8 mouse cellular contexts compared by ENCODE assay signal in the genomic region with DNA sequence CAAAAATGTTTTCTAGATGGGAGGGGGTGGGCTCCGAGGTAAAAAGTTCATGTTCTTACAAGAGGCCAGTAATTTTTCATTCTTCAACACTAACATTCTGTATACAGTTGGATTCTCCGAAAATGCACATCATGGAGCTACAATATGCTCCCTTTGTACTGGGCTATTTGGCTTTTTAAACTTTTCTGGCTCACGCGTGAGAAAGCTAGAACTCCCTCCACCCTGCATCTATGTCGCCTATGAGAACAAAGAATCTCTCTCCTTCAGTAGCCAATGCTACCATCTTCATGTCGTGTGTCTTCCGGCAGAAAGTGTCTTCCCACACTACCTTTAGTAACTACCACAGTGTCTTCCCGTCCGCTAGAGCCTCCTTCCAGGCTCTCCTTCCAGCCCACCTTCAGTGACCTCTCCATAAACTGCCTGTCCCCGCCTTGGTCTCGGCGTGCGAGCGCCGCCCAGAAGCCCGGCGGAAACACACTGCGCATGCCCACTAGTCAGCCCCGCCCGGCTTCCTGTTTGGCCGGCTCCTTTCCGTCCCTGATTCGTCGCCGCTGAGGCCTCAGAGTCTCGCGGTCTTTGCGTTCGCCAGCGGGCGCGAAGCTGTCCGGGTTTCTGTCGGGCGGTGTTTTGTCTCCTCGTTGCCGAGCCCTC. TPM values are rescaled to one million over a fixed set of nuclear protein-coding genes. Genes with fewer than 3 reads are reported as not detected.
A peak's percentile ranks its signal among the peaks of the same experiment; 100 is the strongest.
DNase-seq lines count a peak whose midpoint lies in the region; ATAC-seq and TF ChIP-seq lines count a peak whose summit lies in the region.

A gene (plus strand): TSS at position 529 of the 651 bp plus-strand sequence.

- peak within 1 kb of the TSS; percentile 96 for H3K27ac ChIP-seq in heart, embryonic 11.5 days (ENCODE audit: low read depth, low read length)
- peak within 1 kb of the TSS; percentile 98 for H3K27ac ChIP-seq in kidney, embryonic 16.5 days (ENCODE audit: low read length)
- H3K27ac ChIP-seq in liver, adult 2 months (replicated peaks; ENCODE audit: insufficient read depth, low read depth, low read length), result peak within 1 kb of the TSS; percentile 83

- H3K4me3 ChIP-seq in C2C12 (ENCODE audit: insufficient read depth, poor library complexity, severe bottlenecking) (peak within 1 kb of the TSS; percentile 81), myocyte (peak within 1 kb of the TSS; percentile 85)
- peak within 1 kb of the TSS; percentile 77 for H3K4me3 ChIP-seq in erythroblast, embryonic 14.5 days (replicated peaks)
- peak within 1 kb of the TSS; percentile 93 for H3K4me3 ChIP-seq in heart, embryonic 11.5 days (ENCODE audit: low read depth, low read length)
- peak within 1 kb of the TSS; percentile 94 for H3K4me3 ChIP-seq in kidney, embryonic 16.5 days (ENCODE audit: low read length)
- H3K4me3 ChIP-seq in liver, adult 2 months (ENCODE audit: insufficient read depth, low read depth, low read length), result peak within 1 kb of the TSS; percentile 87

- H3ac ChIP-seq in C2C12 (ENCODE audit: control insufficient read depth, insufficient read length, low read depth), result peak within 1 kb of the TSS; percentile 90
- peak within 1 kb of the TSS; percentile 57 for H3ac ChIP-seq in myocyte (ENCODE audit: control insufficient read depth, insufficient read length)

- peaks cover 12% of the 10 kb centered on the region for H3K4me1 ChIP-seq in erythroblast, embryonic 14.5 days (ENCODE audit: control insufficient read depth)
- H3K4me1 ChIP-seq in heart, embryonic 11.5 days (ENCODE audit: control insufficient read depth, insufficient read depth, low read length), result peaks cover 5% of the 10 kb centered on the region; the same call in 1 of the 2 replicates
- H3K4me1 ChIP-seq in kidney, embryonic 16.5 days (ENCODE audit: insufficient read depth, low read length), result peaks cover 16% of the 10 kb centered on the region
- peaks cover 7% of the 10 kb centered on the region; the same call in 1 of the 2 replicates for H3K4me1 ChIP-seq in liver, adult 2 months (ENCODE audit: control insufficient read depth, insufficient read depth, low read length)

- H3K9ac ChIP-seq in heart, embryonic 11.5 days (ENCODE audit: low read depth, low read length), result peak within 1 kb of the TSS; percentile 96
- peak within 1 kb of the TSS; percentile 98 for H3K9ac ChIP-seq in kidney, embryonic 16.5 days (replicated peaks; ENCODE audit: low read length)
- H3K9ac ChIP-seq in liver, adult 2 months (ENCODE audit: low read depth, low read length), result peak within 1 kb of the TSS; percentile 86

- peaks cover 42% of the 10 kb centered on the region for H3K79me2 ChIP-seq in C2C12 (ENCODE audit: control insufficient read depth, insufficient read depth)
- no peaks in the 10 kb centered on the region for H3K79me2 ChIP-seq in liver, adult 2 months (ENCODE audit: control insufficient read depth, insufficient read depth, low read length)
- peaks cover 26% of the 10 kb centered on the region for H3K79me2 ChIP-seq in myocyte (ENCODE audit: control insufficient read depth, insufficient read depth)

- WGBS in heart, embryonic 11.5 days (ENCODE audit: insufficient replicate concordance), result 1% methylated on average over 37 of the region's 37 CpGs
- 1% methylated on average over 37 of the region's 37 CpGs for WGBS in kidney, embryonic 16.5 days
- WGBS in liver, adult 2 months, result under 1% methylated on average over 37 of the region's 37 CpGs

- H3K9me3 ChIP-seq in erythroblast, embryonic 14.5 days (ENCODE audit: control insufficient read depth, low read length), result no peaks in the 10 kb centered on the region
- H3K9me3 ChIP-seq in heart, embryonic 11.5 days (replicated peaks; ENCODE audit: control insufficient read depth, low read length), result no peaks in the 10 kb centered on the region
- H3K9me3 ChIP-seq in kidney, embryonic 16.5 days (ENCODE audit: low read length), result no peaks in the 10 kb centered on the region

- H3K36me3 ChIP-seq in C2C12 (ENCODE audit: control insufficient read depth, insufficient read depth), result peaks cover 32% of the 10 kb centered on the region
- peaks cover 28% of the 10 kb centered on the region for H3K36me3 ChIP-seq in erythroblast, embryonic 14.5 days (ENCODE audit: control insufficient read depth)
- peaks cover 4% of the 10 kb centered on the region; the same call in 1 of the 2 replicates for H3K36me3 ChIP-seq in heart, embryonic 11.5 days (ENCODE audit: control insufficient read depth, insufficient read depth, low read length)
- H3K36me3 ChIP-seq in kidney, embryonic 16.5 days (ENCODE audit: insufficient read depth, low read length), result peaks cover 4% of the 10 kb centered on the region; the same call in 1 of the 2 replicates
- peaks cover 5% of the 10 kb centered on the region for H3K36me3 ChIP-seq in liver, adult 2 months (ENCODE audit: control insufficient read depth, insufficient read depth, low read length)
- H3K36me3 ChIP-seq in myocyte (ENCODE audit: control insufficient read depth, insufficient read depth), result peaks cover 4% of the 10 kb centered on the region
- H3K36me3 ChIP-seq in splenic B cell, adult 2 months (ENCODE audit: control insufficient read depth, insufficient read depth, low read length, poor library complexity, severe bottlenecking), result no peaks in the 10 kb centered on the region

- no peak for TF ChIP-seq CTCF in C2C12 (IDR thresholded peaks at IDR 0.05; ENCODE audit: control insufficient read depth, insufficient read depth, insufficient read length)
- TF ChIP-seq CTCF in brain, embryonic 14.5 days (IDR thresholded peaks at IDR 0.05; ENCODE audit: borderline replicate concordance, extremely low read depth, insufficient read depth, insufficient read length), result no peak
- no peak for TF ChIP-seq CTCF in liver, adult 2 months (IDR thresholded peaks at IDR 0.05; ENCODE audit: low read depth, low read length)

- DNase-seq in brain, embryonic 14.5 days (ENCODE audit: low read depth), result peak; percentile 99
- DNase-seq in liver, adult 2 months (ENCODE audit: extremely low read depth, low read depth, low spot score), result peak; percentile 82
- DNase-seq in splenic B cell, adult 2 months (ENCODE audit: low read depth, low spot score), result peak; percentile 96

- H3K4me2 ChIP-seq in heart, embryonic 11.5 days, result peak within 1 kb of the TSS; percentile 66
- H3K4me2 ChIP-seq in kidney, embryonic 16.5 days (replicated peaks; ENCODE audit: low read depth, low read length), result peak within 1 kb of the TSS; percentile 73
- H3K4me2 ChIP-seq in myocyte (ENCODE audit: low read depth), result peak within 1 kb of the TSS; percentile 72

- ATAC-seq in heart, embryonic 11.5 days (replicated peaks; ENCODE audit: insufficient number of reproducible peaks, low FRiP score, low TSS enrichment), result peak; percentile 100
- ATAC-seq in kidney, embryonic 16.5 days (ENCODE audit: low FRiP score, low TSS enrichment), result peak; percentile 100

- H3K79me3 ChIP-seq in C2C12 (ENCODE audit: low read depth), result peaks cover 33% of the 10 kb centered on the region

- no peaks in the 10 kb centered on the region for H3K27me3 ChIP-seq in C2C12 (ENCODE audit: control insufficient read depth, insufficient read depth, insufficient read length)
- no peaks in the 10 kb centered on the region for H3K27me3 ChIP-seq in erythroblast, embryonic 14.5 days (ENCODE audit: control insufficient read depth)
- H3K27me3 ChIP-seq in heart, embryonic 11.5 days (ENCODE audit: control insufficient read depth, insufficient read depth, low read length), result no peaks in the 10 kb centered on the region
- H3K27me3 ChIP-seq in kidney, embryonic 16.5 days (ENCODE audit: insufficient read depth, low read length), result no peaks in the 10 kb centered on the region
- H3K27me3 ChIP-seq in liver, adult 2 months (ENCODE audit: control insufficient read depth, insufficient read depth, low read length), result no peaks in the 10 kb centered on the region
- H3K27me3 ChIP-seq in myocyte (ENCODE audit: control insufficient read depth, insufficient read depth, insufficient read length), result no peaks in the 10 kb centered on the region
- no peaks in the 10 kb centered on the region for H3K27me3 ChIP-seq in splenic B cell, adult 2 months (ENCODE audit: control insufficient read depth, insufficient read depth, low read length, poor library complexity, severe bottlenecking)

- peak; percentile 71; the same call in 1 of the 2 replicates for TF ChIP-seq POLR2A in brain, embryonic 14.5 days (IDR thresholded peaks at IDR 0.05; ENCODE audit: borderline replicate concordance, extremely low read depth, insufficient read depth, insufficient read length, poor library complexity, severe bottlenecking)
- 0 out of 2 replicates have a peak, but pooled peaks have one; percentile 63 for TF ChIP-seq POLR2A in liver, adult 2 months (IDR thresholded peaks at IDR 0.05; ENCODE audit: extremely low read depth, insufficient read depth, low read length)
- peak; percentile 63 for TF ChIP-seq POLR2A in myocyte (IDR thresholded peaks at IDR 0.05; ENCODE audit: insufficient read length, low read depth)

TF ChIP-seq in C2C12, 6 proteins besides CTCF, POLR2A, EP300 and RAD21:
- no peak for TF ChIP-seq FOSL1 (IDR thresholded peaks at IDR 0.05; ENCODE audit: insufficient read depth, low read length, poor library complexity, severe bottlenecking)
- peak; percentile 40 for TF ChIP-seq MAX (IDR thresholded peaks at IDR 0.05)
- no peak for TF ChIP-seq CEBPB (IDR thresholded peaks at IDR 0.05; ENCODE audit: low read depth)
- no peak for TF ChIP-seq MYOG (IDR thresholded peaks at IDR 0.05; ENCODE audit: control insufficient read depth, extremely low read depth, insufficient read length)
- TF ChIP-seq MYOD1 (IDR thresholded peaks at IDR 0.05; ENCODE audit: control insufficient read depth, insufficient read length, low read depth), result no peak
- TF ChIP-seq USF1 (IDR thresholded peaks at IDR 0.05; ENCODE audit: low read depth), result no peak
TF ChIP-seq in C2C12: peak in this region for 1.

TF ChIP-seq in myocyte, 11 proteins besides CTCF, POLR2A, EP300 and RAD21:
- TF ChIP-seq CEBPB (IDR thresholded peaks at IDR 0.05; ENCODE audit: insufficient read depth, poor library complexity, severe bottlenecking), result no peak
- TF ChIP-seq E2F4 (IDR thresholded peaks at IDR 0.05; ENCODE audit: insufficient read depth), result peak; percentile 83
- peak; percentile 73 for TF ChIP-seq POLR2AphosphoS2 (IDR thresholded peaks at IDR 0.05; ENCODE audit: insufficient read length, low read depth)

RNA-seq across cellular contexts. Expression of the gene that starts here (rescaled TPM):
- polyA plus RNA-seq in C2C12 (2012; fragmentation: generic; extraction: Trizol) (87.2 TPM), myocyte (2012; fragmentation: generic; extraction: Trizol) (35.6 TPM)
- 75.8 and 133 TPM in 2 replicates for polyA plus RNA-seq in brain, embryonic 14.5 days (2012; rRNA removed)
- polyA plus RNA-seq in erythroblast, embryonic 14.5 days (2012), result 0.62 and 1.9 TPM in 2 replicates
- 130 and 146 TPM in 2 replicates for polyA plus RNA-seq in heart, embryonic 11.5 days (2014; fragmentation: Nextera tagmentation; extraction: Ambion mirVana)
- 212 TPM in 2 replicates for polyA plus RNA-seq in kidney, embryonic 16.5 days (2015; fragmentation: Nextera tagmentation; extraction: Ambion mirVana)
- total RNA-seq in liver, adult 2 months (2014; rRNA removed), result 11.5 and 14.6 TPM in 2 replicates
- 5.3 and 6.1 TPM in 2 replicates for polyA plus RNA-seq in liver, adult 2 months (2012; rRNA removed)

Comparison
In these comparisons a context has a peak if more than half of its experiments do, and no peak if none do; other contexts are left out.
1. Peak in every context shown above with its lines: DNase-seq, ATAC-seq, H3K4me3 ChIP-seq and H3K27ac ChIP-seq.